Mouse (Mus musculus) C2C12 (cell line): ENCODE measurements around the gene Cntrob.

Experiments used
- CEBPB ChIP-seq: IDR thresholded peaks from one replicate; pipeline ENCODE4 v1.6.1; 2011; ENCODE audit warnings: low read depth, mild to moderate bottlenecking, control low read depth, moderate library complexity
- CTCF ChIP-seq: IDR thresholded peaks from one replicate; pipeline ENCODE4 v1.5.1; 2011; ENCODE audit not compliant: control insufficient read depth, insufficient read depth, insufficient read length
- FOSL1 ChIP-seq: IDR thresholded peaks from one replicate; pipeline ENCODE4 v1.8.0; 2011; ENCODE audit warnings: mild to moderate bottlenecking, low read length; ENCODE audit not compliant: poor library complexity, insufficient read depth, severe bottlenecking
- MAX ChIP-seq: IDR thresholded peaks from one replicate; pipeline ENCODE4 v1.6.1; 2011; ENCODE audit warnings: mild to moderate bottlenecking, control low read depth
- MYOD1 ChIP-seq: IDR thresholded peaks from one replicate; pipeline ENCODE4 v1.6.1; 2011; ENCODE audit warnings: low read depth; ENCODE audit not compliant: control insufficient read depth, insufficient read length
- MYOG ChIP-seq: IDR thresholded peaks from one replicate; pipeline ENCODE4 v1.6.1; 2011; ENCODE audit not compliant: control insufficient read depth, insufficient read length; ENCODE audit errors: extremely low read depth
- USF1 ChIP-seq: IDR thresholded peaks from one replicate; pipeline ENCODE4 v1.6.1; 2011; ENCODE audit warnings: low read depth, mild to moderate bottlenecking, control low read depth, moderate library complexity

DNA sequence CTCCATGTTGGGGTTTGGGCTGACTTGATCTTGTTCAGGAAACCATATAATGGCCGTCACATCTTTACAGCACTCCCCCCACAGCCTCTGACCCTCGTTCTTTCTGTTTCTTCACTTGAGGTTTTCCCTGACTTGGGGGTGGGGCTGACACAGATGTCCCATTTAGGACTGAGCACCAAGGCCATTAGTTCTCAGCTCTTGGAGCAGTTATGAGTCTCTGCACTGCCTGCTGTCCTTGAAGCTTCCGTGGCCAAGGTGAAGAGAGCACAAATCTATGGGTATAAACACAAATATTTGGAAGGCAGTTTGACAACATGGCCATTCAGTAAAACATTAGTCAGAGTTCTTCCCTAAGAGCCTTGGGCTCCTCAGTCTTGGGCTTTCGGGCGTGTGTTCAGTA is 73.5 kb downstream of the Cntrob start:
- no peak for TF ChIP-seq MYOG
- TF ChIP-seq CTCF, result no peak
- TF ChIP-seq CEBPB, result no peak
- TF ChIP-seq USF1, result no peak
- no peak for TF ChIP-seq MYOD1
- no peak for TF ChIP-seq MAX
- TF ChIP-seq FOSL1, result no peak
